Mouse (Mus musculus) MEL (cell line): ENCODE measurements around the gene Nexn. TPM values are rescaled to one million over a fixed set of nuclear protein-coding genes. Genes with fewer than 3 reads are reported as not detected.
"Not testable (repeated sequence)": the region's sequence is repeated elsewhere in the genome, so short reads cannot be mapped to it uniquely, and the experiment has no call there.

Source experiments
- DNase-seq: peaks from one replicate; pipeline ENCODE4 v3.0.0; 2011; ENCODE audit warnings: low read depth, low spot score
- H3K27ac ChIP-seq: 2 replicates; pipeline ENCODE4 v1.5.1; 2012; ENCODE audit warnings: low read depth, mild to moderate bottlenecking, control low read depth, low read length, moderate library complexity; ENCODE audit not compliant: control insufficient read depth
- H3K27me3 ChIP-seq, 2 experiments: fragments of 150-350 bp in 1 of 2; sonication (generic) in 1 of 2; 2 replicates each; pipeline ENCODE4 v1.6.1; 2012; ENCODE audit warnings: low read length in 2 of 2, mild to moderate bottlenecking in 2 of 2, improper control_type of control experiment in 1 of 2, moderate library complexity in 1 of 2; ENCODE audit not compliant: insufficient read depth in 2 of 2, control insufficient read depth in 1 of 2
- H3K36me3 ChIP-seq, 2 experiments: 2 replicates each; pipeline ENCODE4 v1.6.1; 2012 to 2014; ENCODE audit warnings: low read length in 2 of 2, improper control_type of control experiment in 1 of 2, inconsistent platforms in 1 of 2, mild to moderate bottlenecking in 1 of 2; ENCODE audit not compliant: insufficient read depth in 2 of 2, control insufficient read depth in 1 of 2
- H3K4me1 ChIP-seq, 2 experiments: fragments of 150-350 bp in 1 of 2; sonication (generic) in 1 of 2; 2 replicates each; pipeline ENCODE4 v1.6.1; 2012; ENCODE audit warnings: low read length in 2 of 2, improper control_type of control experiment in 1 of 2, mild to moderate bottlenecking in 1 of 2; ENCODE audit not compliant: insufficient read depth in 2 of 2, control insufficient read depth in 1 of 2
- H3K4me3 ChIP-seq, 2 experiments: fragments of 150-350 bp in 1 of 2; sonication (generic) in 1 of 2; 2 replicates each; pipeline ENCODE4 v1.5.1; 2012; ENCODE audit warnings: low read depth in 2 of 2, low read length in 2 of 2, mild to moderate bottlenecking in 2 of 2, moderate library complexity in 2 of 2, control low read depth in 1 of 2, improper control_type of control experiment in 1 of 2; ENCODE audit not compliant: control insufficient read depth in 1 of 2, insufficient read depth in 1 of 2
- H3K79me2 ChIP-seq: 2 replicates; pipeline ENCODE4 v1.6.1; 2012; ENCODE audit warnings: mild to moderate bottlenecking, low read length, moderate library complexity; ENCODE audit not compliant: control insufficient read depth, poor library complexity, insufficient read depth
- H3K9ac ChIP-seq: 2 replicates; pipeline ENCODE4 v1.6.1; 2012; ENCODE audit warnings: low read depth, mild to moderate bottlenecking, control low read depth, low read length, moderate library complexity; ENCODE audit not compliant: control insufficient read depth, poor library complexity, severe bottlenecking
- H3K9me3 ChIP-seq: fragments of 150-350 bp; sonication (generic); replicated peaks from 2 replicates; pipeline ENCODE4 v1.6.1; 2012; ENCODE audit warnings: mild to moderate bottlenecking, low read length, improper control_type of control experiment, moderate library complexity; ENCODE audit not compliant: insufficient read depth
- CHD1 ChIP-seq: IDR thresholded peaks from 2 replicates; pipeline ENCODE4 v1.6.1; 2012; ENCODE audit warnings: low read depth, mild to moderate bottlenecking, inconsistent platforms, low read length, improper control_type of control experiment
- CTCF ChIP-seq, 3 experiments: IDR thresholded peaks in 2 of 3; conservative IDR thresholded peaks in 1 of 3; 2 replicates each; pipeline ENCODE4 v1.5.1; 2011 to 2012; ENCODE audit warnings: low read length in 3 of 3, low read depth in 2 of 3, mild to moderate bottlenecking in 2 of 3, improper control_type of control experiment in 1 of 3, inconsistent platforms in 1 of 3, mixed read lengths in 1 of 3, moderate library complexity in 1 of 3; ENCODE audit not compliant: control insufficient read depth in 1 of 3, insufficient read depth in 1 of 3, poor library complexity in 1 of 3, severe bottlenecking in 1 of 3
- ETS1 ChIP-seq: IDR thresholded peaks from 2 replicates; pipeline ENCODE4 v1.6.1; 2012; ENCODE audit warnings: low read depth, mild to moderate bottlenecking, inconsistent platforms, low read length, improper control_type of control experiment, moderate library complexity
- GATA1 ChIP-seq: IDR thresholded peaks from 2 replicates; pipeline ENCODE4 v1.6.1; 2011; ENCODE audit warnings: low read depth, low read length, improper control_type of control experiment
- JUND ChIP-seq: IDR thresholded peaks from 2 replicates; pipeline ENCODE4 v1.6.1; 2011; ENCODE audit warnings: low read depth, mild to moderate bottlenecking, improper control_type of control experiment, low read length
- MAFK ChIP-seq: IDR thresholded peaks from 2 replicates; pipeline ENCODE4 v1.6.1; 2011; ENCODE audit warnings: low read depth, mild to moderate bottlenecking, low read length, improper control_type of control experiment, borderline replicate concordance
- MEF2A ChIP-seq: IDR thresholded peaks from 2 replicates; pipeline ENCODE4 v1.6.1; 2014; ENCODE audit warnings: low read depth, mild to moderate bottlenecking, inconsistent platforms, low read length, improper control_type of control experiment; ENCODE audit not compliant: poor library complexity, insufficient replicate concordance, severe bottlenecking; ENCODE audit errors: extremely low read depth
- MYB ChIP-seq: IDR thresholded peaks from 2 replicates; pipeline ENCODE4 v1.6.1; 2011; ENCODE audit warnings: mild to moderate bottlenecking, low read depth, low read length, improper control_type of control experiment
- MYC ChIP-seq: IDR thresholded peaks from 2 replicates; pipeline ENCODE4 v1.6.1; 2011; ENCODE audit warnings: low read depth, mild to moderate bottlenecking, low read length, improper control_type of control experiment, moderate library complexity
- NELFE ChIP-seq: IDR thresholded peaks from 2 replicates; pipeline ENCODE4 v1.6.1; 2011; ENCODE audit warnings: low read depth, low read length, improper control_type of control experiment
- POLR2AphosphoS2 ChIP-seq: IDR thresholded peaks from 2 replicates; pipeline ENCODE4 v1.6.1; 2011; ENCODE audit warnings: low read length, improper control_type of control experiment
- SIN3A ChIP-seq: IDR thresholded peaks from 2 replicates; pipeline ENCODE4 v1.6.1; 2012; ENCODE audit warnings: low read length, improper control_type of control experiment, inconsistent platforms
- SMC3 ChIP-seq: IDR thresholded peaks from 2 replicates; pipeline ENCODE4 v1.6.1; 2011; ENCODE audit warnings: low read depth, low read length, improper control_type of control experiment
- TBP ChIP-seq: IDR thresholded peaks from 2 replicates; pipeline ENCODE4 v1.8.0; 2011; ENCODE audit warnings: low read depth, low read length, improper control_type of control experiment
- TCF12 ChIP-seq: IDR thresholded peaks from 2 replicates; pipeline ENCODE4 v1.6.1; 2014; ENCODE audit warnings: low read depth, mild to moderate bottlenecking, inconsistent platforms, low read length, improper control_type of control experiment, moderate library complexity
- UBTF ChIP-seq: IDR thresholded peaks from 2 replicates; pipeline ENCODE4 v1.6.1; 2012; ENCODE audit warnings: low read depth, mild to moderate bottlenecking, inconsistent platforms, low read length, improper control_type of control experiment, moderate library complexity, borderline replicate concordance; ENCODE audit not compliant: insufficient read depth
- USF1 ChIP-seq: IDR thresholded peaks from 2 replicates; pipeline ENCODE4 v1.6.1; 2014; ENCODE audit warnings: low read depth, mild to moderate bottlenecking, inconsistent platforms, low read length, improper control_type of control experiment, moderate library complexity
- ZC3H11A ChIP-seq: IDR thresholded peaks from 2 replicates; pipeline ENCODE4 v1.6.1; 2012; ENCODE audit warnings: low read depth, mild to moderate bottlenecking, inconsistent platforms, low read length, improper control_type of control experiment
- ZKSCAN1 ChIP-seq: IDR thresholded peaks from 2 replicates; pipeline ENCODE4 v1.6.1; 2012; ENCODE audit warnings: low read depth, mild to moderate bottlenecking, inconsistent platforms, low read length, improper control_type of control experiment, moderate library complexity
- ZNF384 ChIP-seq: IDR thresholded peaks from 2 replicates; pipeline ENCODE4 v1.6.1; 2012; ENCODE audit warnings: low read depth, mild to moderate bottlenecking, inconsistent platforms, low read length, improper control_type of control experiment
- polyA plus RNA-seq, 2 experiments: library from polyadenylated mRNA; stranded (reverse) in 1 of 2; unstranded in 1 of 2; fragments of >175 nt in 1 of 2; fragments of >200 nt in 1 of 2; gene quantifications; 2 replicates each; pipeline versions ENCODE4 v1.2.1 to v1.2.4; 2012; ENCODE audit warnings: low replicate concordance in 2 of 2, low read depth in 1 of 2; ENCODE audit not compliant: insufficient read length in 2 of 2, insufficient read depth in 1 of 2, missing spikeins in 1 of 2
- total RNA-seq: library from RNA; depleted of rRNA; stranded (reverse); fragments of 300-350 nt; gene quantifications from 2 replicates; pipeline ENCODE4 v1.2.3, GENCODE M21; 2012

The Nexn gene
- total and polyA plus RNA-seq, 3 experiments: 0.19 to 0.96 TPM; not detected in 1

GRCm38 (mm10) chr3:152201181-152201580 lies 65.0 kb downstream of the Nexn start:
- no peaks in the 10 kb centered on the region for H3K27me3 ChIP-seq
- no peak for TF ChIP-seq ZNF384

DNA sequence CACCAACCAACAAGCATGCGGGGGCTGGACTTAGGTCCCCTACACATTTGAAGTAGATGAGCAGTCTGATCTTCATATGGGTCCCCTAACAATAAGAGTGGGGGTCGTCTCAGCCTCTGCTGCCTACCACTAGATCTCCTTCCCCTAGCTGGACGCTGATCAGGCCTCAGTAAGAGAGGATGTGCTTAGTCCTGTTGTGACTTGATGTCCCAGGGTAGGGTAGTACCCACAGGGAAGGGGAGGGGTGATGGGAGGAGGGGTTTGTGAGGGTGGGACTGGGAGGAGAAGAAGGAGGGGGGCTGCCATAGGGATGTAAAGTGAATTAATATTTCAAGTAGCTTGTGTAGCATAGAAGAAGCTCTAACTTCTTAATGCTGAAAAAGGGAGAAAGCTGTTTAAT lies 67.0 kb downstream of the Nexn start:
- no peak overlapping the region for H3K4me3 ChIP-seq
- no peak overlapping the region for H3K9ac ChIP-seq
- H3K27ac ChIP-seq: no peak overlapping the region

More at GRCm38 (mm10) chr3:152201181-152201580, 65.0 kb downstream of the Nexn start:
- H3K9ac ChIP-seq: no peak overlapping the region
- peaks cover 13 to 18% of the 10 kb centered on the region in 2 experiments for H3K4me1 ChIP-seq
- no peak overlapping the region for H3K27ac ChIP-seq
- no peaks in the 10 kb centered on the region; the same call in 1 of the 2 replicates for H3K79me2 ChIP-seq
- no peak for DNase-seq
- peaks cover 0 to 24% of the 10 kb centered on the region in 2 experiments; a peak in 2 of 4 replicates for H3K36me3 ChIP-seq
- no peak overlapping the region for H3K4me3 ChIP-seq
- no peaks in the 10 kb centered on the region for H3K9me3 ChIP-seq

GRCm38 (mm10) chr3:152197246-152197645 lies 68.9 kb downstream of the Nexn start:
- H3K9me3 ChIP-seq, H3K79me2 ChIP-seq, H3K4me1 ChIP-seq, H3K27me3 ChIP-seq, H3K9ac ChIP-seq, H3K4me3 ChIP-seq, H3K27ac ChIP-seq: not testable (repeated sequence)
- peaks cover 0 to 10% of the 10 kb centered on the region in 2 experiments; a peak in 2 of 4 replicates for H3K36me3 ChIP-seq
- DNase-seq: peak; percentile 66
- peak; percentile 38; the same call in 1 of the 2 replicates for TF ChIP-seq SIN3A

More for the DNA sequence above, 67.0 kb downstream of the Nexn start:
- Histone ChIP-seq H3K4me1 (peaks cover 6 to 14% of the 10 kb centered on the region in 2 experiments), H3K27me3 (no peaks in the 10 kb centered on the region), H3K36me3 (peaks cover 0 to 19% of the 10 kb centered on the region in 2 experiments; a peak in 2 of 4 replicates), H3K9me3 (no peaks in the 10 kb centered on the region), H3K79me2 (no peaks in the 10 kb centered on the region; the same call in 1 of the 2 replicates)
- TF ChIP-seq MEF2A (no peak), ZC3H11A (no peak), MYB (no peak), TCF12 (no peak), UBTF (no peak), TBP (no peak), CHD1 (no peak), ETS1 (no peak), CTCF (IDR thresholded peaks at IDR 0.05 in 2 of 3, conservative IDR thresholded peaks at IDR 0.05 in 1 of 3; ENCODE audit: control insufficient read depth in 1 of 3, insufficient read depth in 1 of 3, low read depth in 2 of 3, low read length in 3 of 3, poor library complexity in 1 of 3, severe bottlenecking in 1 of 3) (no peak), USF1 (no peak), JUND (no peak), MAFK (no peak), POLR2AphosphoS2 (no peak), GATA1 (no peak), ZNF384 (no peak), SMC3 (no peak), MYC (no peak), ZKSCAN1 (no peak), NELFE (no peak)
- DNase-seq: no peak
